Mouse (Mus musculus) heart, adult 2 months (tissue): Measurements from ENCODE around the gene Add2.

Source experiments
- CTCF ChIP-seq: fragments of 200-600 bp; IDR thresholded peaks from 2 replicates; pipeline ENCODE4 v1.8.1; 2022; ENCODE audit warnings: antibody characterized with exemption, mild to moderate bottlenecking, moderate library complexity
- POLR2A ChIP-seq: fragments of 200-500 bp; IDR thresholded peaks from 2 replicates; pipeline ENCODE4 v1.6.1; 2011; ENCODE audit warnings: mild to moderate bottlenecking, low read depth, low read length, control low read depth; ENCODE audit not compliant: insufficient read depth

DNA sequence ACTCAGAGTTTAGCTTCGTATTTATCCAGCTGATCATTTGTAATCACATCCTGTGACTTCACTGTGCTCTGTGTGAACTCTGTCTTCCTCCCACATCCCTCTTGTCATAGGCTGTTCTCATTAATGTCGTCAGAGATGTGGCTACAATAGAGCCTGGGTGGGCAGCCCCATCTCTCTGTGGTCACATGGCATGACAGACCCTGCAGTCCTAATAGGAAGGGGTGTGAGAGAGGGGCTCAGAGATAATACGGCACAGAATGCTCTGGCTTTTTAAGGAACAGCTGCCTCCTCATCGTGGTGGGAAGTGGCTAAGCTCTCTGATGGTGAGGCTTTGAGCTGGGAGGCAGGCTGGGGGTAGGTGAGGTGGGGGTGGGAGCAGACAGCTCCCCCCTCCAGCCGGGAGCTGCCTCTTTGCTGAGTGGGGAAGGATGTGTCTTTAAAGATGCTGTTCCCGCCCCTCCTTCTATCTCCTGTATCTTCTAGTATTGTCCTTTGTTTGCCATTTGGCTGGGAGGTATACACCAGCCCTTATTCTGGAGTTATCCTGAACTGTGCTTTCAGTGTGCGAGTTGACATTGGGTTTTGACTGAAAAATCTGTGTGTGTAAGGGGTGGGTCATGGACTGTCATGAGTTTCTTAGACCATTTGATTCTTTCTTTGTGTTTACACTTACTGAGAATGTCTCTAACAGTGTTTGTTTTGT, 30.8 kb downstream of the Add2 start:
- TF ChIP-seq CTCF (no peak), POLR2A (no peak)
